Mouse (Mus musculus): ENCODE results near the gene Sart3. TPM values are rescaled to one million over a fixed set of nuclear protein-coding genes. Genes with fewer than 3 reads are reported as not detected.

The Sart3 gene
- 2.6 TPM for polyA plus RNA-seq (2014; fragmentation: Illumina TruSeq; extraction: RNeasy Lipid Tissue Mini Kit (QIAGEN cat#74804); ENCODE audit: low read depth, low replicate concordance)

DNA sequence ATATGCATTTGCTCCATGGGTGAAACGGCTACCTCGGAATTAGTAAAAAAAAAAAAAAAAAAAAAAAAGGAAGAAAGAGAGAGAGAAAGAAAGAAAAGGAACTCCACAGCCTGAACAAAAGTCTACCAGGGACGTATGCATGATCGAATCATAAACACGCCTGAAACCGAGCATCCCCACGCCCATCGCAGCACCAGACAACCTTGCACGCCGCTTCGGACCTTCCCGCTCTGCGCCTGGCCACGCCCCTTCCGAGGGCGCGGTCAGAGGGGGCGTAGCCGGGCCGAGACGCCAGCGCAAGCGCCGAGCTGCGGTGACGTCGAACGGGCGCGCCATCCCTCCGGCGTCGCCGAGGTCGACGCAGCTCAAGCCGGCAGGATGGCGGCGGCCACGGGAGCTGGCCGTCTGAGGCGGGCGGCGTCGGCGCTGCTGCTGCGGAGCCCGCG is at the start of gene Sart3, which contains the start of gene Iscu:
Sart3 (minus strand) TSS at position 61 of the 446 bp plus-strand sequence.
Iscu (plus strand) TSS at position 299 of the 446 bp plus-strand sequence.

DNA sequence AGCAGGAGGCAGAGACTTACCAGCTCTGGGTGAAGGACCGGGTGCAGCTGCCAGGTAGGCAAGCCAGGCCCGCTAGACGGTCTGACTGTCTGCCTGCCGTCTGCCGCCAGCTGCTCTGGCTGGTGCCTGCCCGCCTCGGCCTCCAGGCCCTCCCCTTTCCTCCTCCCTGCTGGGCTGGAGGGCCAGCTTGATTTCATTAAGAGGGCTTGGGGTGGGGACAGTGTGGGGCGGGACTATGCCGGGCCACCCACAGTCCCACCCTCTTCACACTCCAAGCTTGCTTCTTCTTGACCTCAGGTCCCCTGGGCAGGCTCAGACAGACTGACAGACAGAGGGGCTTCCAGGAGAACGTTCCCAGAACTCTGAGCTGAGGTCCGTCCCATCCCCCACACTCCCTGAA is 28.0 kb upstream of the Sart3 start, which contains the start of gene Tmem119:
Tmem119 (minus strand) TSS at position 237 of the 400 bp plus-strand sequence.

DNA sequence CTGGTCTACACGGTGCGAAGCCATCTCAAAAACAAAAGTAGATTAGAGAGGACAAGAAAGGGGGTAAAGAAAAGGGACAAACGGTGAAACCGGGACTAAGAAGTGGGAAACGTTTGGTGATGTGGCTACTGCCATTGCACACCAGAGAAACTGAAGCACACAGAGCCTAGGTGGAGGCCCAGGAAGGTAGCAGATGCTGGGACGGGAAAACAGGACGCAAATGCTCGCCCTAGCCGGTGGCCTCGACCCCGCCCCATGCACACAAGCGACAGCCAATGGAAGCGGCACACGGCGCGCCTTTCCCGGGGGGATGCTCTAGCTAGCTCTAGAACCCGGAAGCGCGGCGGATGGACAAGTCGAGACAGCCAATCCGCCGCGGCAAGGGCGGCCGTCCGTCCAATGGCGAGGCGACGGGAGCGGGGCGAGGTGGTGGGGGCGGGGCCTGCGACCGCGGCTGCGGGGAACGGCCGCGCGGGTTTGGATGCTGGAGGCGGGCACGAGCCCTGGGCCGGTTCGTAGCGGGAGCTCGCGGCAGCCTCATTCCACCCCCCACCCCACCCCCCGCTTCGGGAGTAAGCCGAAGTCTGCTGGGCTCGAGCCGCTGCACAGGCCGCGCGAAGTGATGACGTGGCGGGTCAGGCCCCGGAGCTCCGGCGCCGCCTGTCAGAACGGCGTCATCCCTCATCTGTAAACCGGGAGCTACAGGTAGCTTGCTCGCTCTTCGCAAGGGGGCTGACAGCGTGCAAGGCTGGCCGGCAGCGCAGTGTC is 36.8 kb downstream of the Sart3 start, which contains the start of gene Ficd:
Ficd (plus strand) TSS at position 459 of the 768 bp plus-strand sequence.

DNA sequence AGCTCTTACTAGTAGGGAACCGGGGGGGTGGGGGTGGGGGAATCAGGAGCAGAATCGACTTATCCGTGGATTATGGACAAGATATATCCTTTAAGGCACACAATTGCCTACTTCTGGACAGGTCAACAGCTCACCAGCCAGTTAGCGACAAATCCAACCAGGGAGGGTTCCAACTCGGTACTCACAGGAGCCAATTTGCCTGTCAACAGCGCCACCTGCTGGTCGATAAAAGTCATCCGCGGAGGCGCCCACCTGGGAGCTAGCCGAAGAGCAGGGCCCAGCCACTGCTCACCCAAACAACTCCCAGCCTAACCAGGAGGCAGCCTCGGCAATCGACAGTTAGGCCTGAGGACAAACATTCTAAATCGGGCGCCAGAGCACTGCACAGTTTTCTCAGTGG is 47.9 kb downstream of the Sart3 start, which contains the start of gene 1700069L16Rik:
1700069L16Rik (minus strand) TSS at position 327 of the 400 bp plus-strand sequence.

Other genes with a start within 250 kb of the Sart3 start
- gene Cmklr1, start 122.1 kb downstream of the Sart3 start, polyA plus RNA-seq (2014; fragmentation: Illumina TruSeq; extraction: RNeasy Lipid Tissue Mini Kit (QIAGEN cat#74804); ENCODE audit: low read depth, low replicate concordance): 0.66 TPM
- gene 1700069L16Rik, start 47.7 kb downstream of the Sart3 start, polyA plus RNA-seq (2014; fragmentation: Illumina TruSeq; extraction: RNeasy Lipid Tissue Mini Kit (QIAGEN cat#74804); ENCODE audit: low read depth, low replicate concordance): not detected
- gene Ficd, start 36.7 kb downstream of the Sart3 start, polyA plus RNA-seq (2014; fragmentation: Illumina TruSeq; extraction: RNeasy Lipid Tissue Mini Kit (QIAGEN cat#74804); ENCODE audit: low read depth, low replicate concordance): 2.8 TPM
- 14.9 TPM for gene Iscu, start 238 bp upstream of the Sart3 start, polyA plus RNA-seq (2014; fragmentation: Illumina TruSeq; extraction: RNeasy Lipid Tissue Mini Kit (QIAGEN cat#74804); ENCODE audit: low read depth, low replicate concordance)
- 1.3 TPM for gene Tmem119, start 28.0 kb upstream of the Sart3 start, polyA plus RNA-seq (2014; fragmentation: Illumina TruSeq; extraction: RNeasy Lipid Tissue Mini Kit (QIAGEN cat#74804); ENCODE audit: low read depth, low replicate concordance)
- 0.19 TPM for gene Selplg, start 60.1 kb upstream of the Sart3 start, polyA plus RNA-seq (2014; fragmentation: Illumina TruSeq; extraction: RNeasy Lipid Tissue Mini Kit (QIAGEN cat#74804); ENCODE audit: low read depth, low replicate concordance)
- gene Coro1c, start 136.2 kb upstream of the Sart3 start, polyA plus RNA-seq (2014; fragmentation: Illumina TruSeq; extraction: RNeasy Lipid Tissue Mini Kit (QIAGEN cat#74804); ENCODE audit: low read depth, low replicate concordance): 28.0 TPM
- 1.7 TPM for gene Ssh1, start 221.4 kb upstream of the Sart3 start, polyA plus RNA-seq (2014; fragmentation: Illumina TruSeq; extraction: RNeasy Lipid Tissue Mini Kit (QIAGEN cat#74804); ENCODE audit: low read depth, low replicate concordance)
- not detected for gene Dao, start 231.2 kb upstream of the Sart3 start, polyA plus RNA-seq (2014; fragmentation: Illumina TruSeq; extraction: RNeasy Lipid Tissue Mini Kit (QIAGEN cat#74804); ENCODE audit: low read depth, low replicate concordance)